Mouse (Mus musculus): ENCODE measurements around the gene Synpo2. TPM values are rescaled to one million over a fixed set of nuclear protein-coding genes. Genes with fewer than 3 reads are reported as not detected.

Gene Synpo2
- total and polyA plus RNA-seq, 3 experiments: 0.22 TPM; not detected in 2

DNA sequence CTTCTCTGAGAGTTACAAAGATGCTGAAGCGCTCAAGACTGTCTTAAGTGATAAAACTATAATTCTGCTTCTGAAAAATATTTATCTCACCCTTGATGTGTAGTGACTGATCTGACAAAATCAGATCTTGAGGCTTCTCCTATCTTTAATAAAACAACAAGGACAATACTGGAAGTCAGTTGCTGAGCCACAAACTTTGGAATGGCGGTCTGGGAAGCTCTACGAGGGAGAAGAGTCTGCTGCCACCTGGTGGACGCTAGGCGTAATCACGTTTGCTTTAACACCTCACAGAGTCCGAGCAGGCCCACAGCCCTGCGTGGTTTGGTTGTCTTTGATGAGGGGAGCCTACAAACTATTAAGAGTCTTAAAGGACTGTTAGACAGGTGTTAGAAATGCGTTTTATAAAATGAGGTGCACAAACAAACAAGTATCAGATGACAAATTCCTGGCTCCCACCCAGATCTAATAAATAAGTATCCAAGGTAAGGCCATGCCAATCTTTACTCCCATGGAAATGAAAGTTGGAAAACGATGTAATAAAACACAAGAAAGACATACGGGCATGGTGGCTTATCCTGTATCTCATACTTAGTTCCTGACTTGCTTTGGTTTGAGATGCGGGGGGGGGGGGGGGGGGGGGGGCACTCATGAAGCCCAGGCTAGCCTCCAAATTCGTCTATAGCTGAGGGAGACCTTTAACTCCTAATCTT, 132.6 kb downstream of the Synpo2 start:
- DNase-seq (ENCODE audit: low spot score): peak; percentile 17
- H3K9me3 ChIP-seq (replicated peaks): no peaks in the 10 kb centered on the region
- H3K4me3 ChIP-seq (ENCODE audit: low read depth, low read length): no peak overlapping the region
- ATAC-seq (ENCODE audit: extremely low read depth, insufficient number of reproducible peaks, low FRiP score, poor library complexity, severe bottlenecking): peak; percentile 84
- H3K4me1 ChIP-seq (ENCODE audit: insufficient read depth, low read depth, low read length): no peaks in the 10 kb centered on the region
- no peak for TF ChIP-seq TAL1 (conservative IDR thresholded peaks at IDR 0.05; ENCODE audit: low read depth, low read length)
- TF ChIP-seq CTCF (IDR thresholded peaks at IDR 0.05; ENCODE audit: low read depth, low read length): peak; percentile 77
- TF ChIP-seq POLR2AphosphoS5 (IDR thresholded peaks at IDR 0.05; ENCODE audit: insufficient replicate concordance, low read depth, low read length): no peak
- TF ChIP-seq GATA2 (IDR thresholded peaks at IDR 0.05; ENCODE audit: borderline replicate concordance, low read depth, low read length): no peak
- no peak for TF ChIP-seq GATA1 (IDR thresholded peaks at IDR 0.05; ENCODE audit: borderline replicate concordance, low read length)
- no peaks in the 10 kb centered on the region for H3K36me3 ChIP-seq (replicated peaks)
- H3K27me3 ChIP-seq (ENCODE audit: insufficient read depth, low read length): peaks cover 3% of the 10 kb centered on the region; the same call in 1 of the 2 replicates

DNA sequence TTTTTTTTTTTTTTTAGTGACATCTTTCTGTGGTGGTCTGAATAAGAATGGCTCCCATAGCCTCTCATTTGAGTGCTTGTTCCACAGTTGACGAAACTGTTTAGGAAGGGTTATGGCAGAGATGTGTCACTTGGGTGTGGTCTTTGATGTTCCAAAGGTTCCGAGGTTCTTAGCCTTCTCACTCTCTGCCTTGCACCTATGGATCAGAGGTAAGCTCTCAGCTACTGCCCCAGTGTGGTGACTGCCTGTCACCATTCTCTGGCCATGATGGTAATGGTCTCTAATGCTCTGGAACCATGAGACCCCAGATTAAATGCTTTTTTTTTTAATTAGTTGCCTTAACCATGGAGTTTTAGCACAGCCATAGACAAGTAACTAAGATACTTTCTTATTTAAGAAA, 134.2 kb downstream of the Synpo2 start:
- DNase-seq (ENCODE audit: low spot score) (no peak), ATAC-seq (ENCODE audit: extremely low read depth, insufficient number of reproducible peaks, low FRiP score, poor library complexity, severe bottlenecking) (no peak)
- peaks cover 3% of the 10 kb centered on the region; the same call in 1 of the 2 replicates for H3K27me3 ChIP-seq (ENCODE audit: insufficient read depth, low read length)
- H3K4me1 ChIP-seq (ENCODE audit: insufficient read depth, low read depth, low read length): no peaks in the 10 kb centered on the region
- H3K4me3 ChIP-seq (ENCODE audit: low read depth, low read length): no peak overlapping the region
- H3K36me3 ChIP-seq (replicated peaks): no peaks in the 10 kb centered on the region
- TF ChIP-seq GATA2 (IDR thresholded peaks at IDR 0.05; ENCODE audit: borderline replicate concordance, low read depth, low read length) (no peak), TAL1 (conservative IDR thresholded peaks at IDR 0.05; ENCODE audit: low read depth, low read length) (no peak), CTCF (IDR thresholded peaks at IDR 0.05; ENCODE audit: low read depth, low read length) (no peak), GATA1 (IDR thresholded peaks at IDR 0.05; ENCODE audit: borderline replicate concordance, low read length) (no peak)
- H3K9me3 ChIP-seq (replicated peaks): no peaks in the 10 kb centered on the region

DNA sequence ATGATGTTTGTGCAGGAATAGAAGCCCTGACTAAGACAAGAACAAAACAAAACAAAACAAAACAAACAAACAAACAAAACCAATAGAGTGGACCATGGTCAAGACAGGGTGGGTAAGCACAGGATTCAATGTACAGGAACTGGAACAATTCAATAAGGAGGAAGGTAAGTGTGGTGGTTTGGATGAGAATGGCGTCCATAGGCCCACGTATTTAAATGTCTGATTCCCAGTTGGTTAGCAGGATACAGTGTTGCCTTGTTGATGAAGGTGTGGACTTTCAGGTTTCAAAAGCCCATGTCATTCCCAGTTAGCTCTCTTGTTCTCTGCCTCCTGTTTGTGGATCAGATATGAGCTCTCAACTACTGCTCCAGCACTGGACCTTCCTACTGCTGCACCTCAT, 140.8 kb downstream of the Synpo2 start:
- Histone ChIP-seq H3K36me3 (replicated peaks) (no peaks in the 10 kb centered on the region), H3K4me1 (ENCODE audit: insufficient read depth, low read depth, low read length) (no peaks in the 10 kb centered on the region), H3K27me3 (ENCODE audit: insufficient read depth, low read length) (no peaks in the 10 kb centered on the region), H3K9me3 (replicated peaks) (no peaks in the 10 kb centered on the region), H3K4me3 (ENCODE audit: low read depth, low read length) (no peak overlapping the region)
- ATAC-seq (ENCODE audit: extremely low read depth, insufficient number of reproducible peaks, low FRiP score, poor library complexity, severe bottlenecking) (no peak), DNase-seq (ENCODE audit: low spot score) (no peak)
- TF ChIP-seq GATA1 (IDR thresholded peaks at IDR 0.05; ENCODE audit: borderline replicate concordance, low read length): no peak
- TF ChIP-seq CTCF (IDR thresholded peaks at IDR 0.05; ENCODE audit: low read depth, low read length): no peak
- no peak for TF ChIP-seq GATA2 (IDR thresholded peaks at IDR 0.05; ENCODE audit: borderline replicate concordance, low read depth, low read length)
- TF ChIP-seq POLR2AphosphoS5 (IDR thresholded peaks at IDR 0.05; ENCODE audit: insufficient replicate concordance, low read depth, low read length): no peak
- TF ChIP-seq TAL1 (conservative IDR thresholded peaks at IDR 0.05; ENCODE audit: low read depth, low read length): no peak

DNA sequence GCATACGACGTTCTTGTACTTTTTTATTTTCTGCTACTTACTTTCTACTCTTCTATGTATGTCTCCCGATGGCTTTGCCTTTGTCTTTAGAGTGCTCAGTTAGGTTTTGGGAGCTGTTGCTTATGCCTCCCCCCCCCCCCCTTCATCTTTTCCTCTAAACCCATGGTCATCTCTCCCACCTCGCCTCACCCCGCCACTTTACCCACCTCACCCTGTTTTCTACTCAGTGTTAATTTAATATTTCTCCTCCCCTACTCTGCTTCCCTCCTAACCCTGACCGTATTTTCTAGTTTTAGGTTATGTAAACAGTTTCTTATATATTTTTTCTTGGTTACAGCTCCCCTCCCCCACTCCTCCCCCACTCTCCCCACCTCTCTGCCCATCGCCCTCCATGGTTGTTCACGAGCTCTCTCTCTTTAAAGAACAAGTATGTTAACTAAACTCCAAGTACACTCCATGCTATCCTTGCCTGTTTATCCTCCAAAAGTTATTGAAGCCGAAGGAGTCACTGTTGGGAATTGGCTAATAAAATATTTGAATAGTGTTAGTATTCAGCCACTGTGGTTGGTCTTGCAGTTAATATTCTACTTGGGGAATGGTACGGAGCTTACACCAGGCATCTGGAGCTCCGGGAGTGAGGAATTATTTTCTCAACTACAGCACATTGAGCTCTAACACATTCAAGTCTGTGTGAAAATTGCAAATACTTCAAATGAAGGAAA, 142.1 kb downstream of the Synpo2 start:
- no peaks in the 10 kb centered on the region for H3K27me3 ChIP-seq (ENCODE audit: insufficient read depth, low read length)
- no peak for ATAC-seq (ENCODE audit: extremely low read depth, insufficient number of reproducible peaks, low FRiP score, poor library complexity, severe bottlenecking)
- TF ChIP-seq CTCF (IDR thresholded peaks at IDR 0.05; ENCODE audit: low read depth, low read length) (no peak), GATA1 (IDR thresholded peaks at IDR 0.05; ENCODE audit: borderline replicate concordance, low read length) (no peak), TAL1 (conservative IDR thresholded peaks at IDR 0.05; ENCODE audit: low read depth, low read length) (no peak), POLR2AphosphoS5 (IDR thresholded peaks at IDR 0.05; ENCODE audit: insufficient replicate concordance, low read depth, low read length) (no peak)
- no peaks in the 10 kb centered on the region for H3K36me3 ChIP-seq (replicated peaks)
- no peak overlapping the region for H3K4me3 ChIP-seq (ENCODE audit: low read depth, low read length)
- no peak for DNase-seq (ENCODE audit: low spot score)
- no peaks in the 10 kb centered on the region for H3K4me1 ChIP-seq (ENCODE audit: insufficient read depth, low read depth, low read length)
- no peaks in the 10 kb centered on the region for H3K9me3 ChIP-seq (replicated peaks)

DNA sequence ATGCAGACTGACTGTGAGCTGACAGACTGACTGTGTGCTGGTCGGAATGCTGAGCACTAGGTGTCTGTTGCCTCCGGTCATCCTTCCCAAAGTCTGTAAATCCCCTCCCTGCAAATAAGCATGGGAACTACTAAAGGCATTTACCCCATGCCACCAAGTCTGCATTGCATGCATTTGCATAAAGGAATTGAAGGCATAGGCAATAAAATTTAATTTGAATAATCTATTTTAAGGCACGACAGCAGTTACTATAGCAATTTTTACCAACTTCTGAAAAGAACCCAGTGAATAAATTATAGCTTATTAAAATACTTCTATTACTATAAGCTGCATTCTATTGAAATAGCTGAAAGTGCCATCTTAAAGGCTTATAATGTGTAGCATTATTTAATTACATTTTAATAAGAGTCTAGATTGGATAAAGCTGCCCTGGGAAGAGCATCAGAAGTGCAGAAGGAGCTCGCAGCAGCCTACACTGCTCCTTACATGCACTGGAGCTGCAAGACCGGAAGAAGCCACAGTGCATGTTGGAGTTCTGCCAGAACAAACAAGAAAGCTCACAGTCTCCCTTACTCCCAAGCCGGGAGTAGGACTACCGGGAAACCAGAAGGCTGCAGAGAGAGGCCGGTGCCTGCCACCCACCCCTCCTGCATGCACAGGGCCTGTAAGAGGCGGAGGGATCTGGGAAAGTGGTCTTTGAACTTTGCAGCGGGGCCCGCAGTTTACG, 142.9 kb downstream of the Synpo2 start:
- H3K9me3 ChIP-seq (replicated peaks): no peaks in the 10 kb centered on the region
- no peak overlapping the region for H3K4me3 ChIP-seq (ENCODE audit: low read depth, low read length)
- DNase-seq (ENCODE audit: low spot score) (no peak), ATAC-seq (ENCODE audit: extremely low read depth, insufficient number of reproducible peaks, low FRiP score, poor library complexity, severe bottlenecking) (no peak)
- H3K36me3 ChIP-seq (replicated peaks): no peaks in the 10 kb centered on the region
- H3K27me3 ChIP-seq (ENCODE audit: insufficient read depth, low read length): no peaks in the 10 kb centered on the region
- TF ChIP-seq POLR2AphosphoS5 (IDR thresholded peaks at IDR 0.05; ENCODE audit: insufficient replicate concordance, low read depth, low read length) (no peak), GATA1 (IDR thresholded peaks at IDR 0.05; ENCODE audit: borderline replicate concordance, low read length) (no peak), TAL1 (conservative IDR thresholded peaks at IDR 0.05; ENCODE audit: low read depth, low read length) (no peak), CTCF (IDR thresholded peaks at IDR 0.05; ENCODE audit: low read depth, low read length) (no peak), GATA2 (IDR thresholded peaks at IDR 0.05; ENCODE audit: borderline replicate concordance, low read depth, low read length) (no peak)
- H3K4me1 ChIP-seq (ENCODE audit: insufficient read depth, low read depth, low read length): no peaks in the 10 kb centered on the region

DNA sequence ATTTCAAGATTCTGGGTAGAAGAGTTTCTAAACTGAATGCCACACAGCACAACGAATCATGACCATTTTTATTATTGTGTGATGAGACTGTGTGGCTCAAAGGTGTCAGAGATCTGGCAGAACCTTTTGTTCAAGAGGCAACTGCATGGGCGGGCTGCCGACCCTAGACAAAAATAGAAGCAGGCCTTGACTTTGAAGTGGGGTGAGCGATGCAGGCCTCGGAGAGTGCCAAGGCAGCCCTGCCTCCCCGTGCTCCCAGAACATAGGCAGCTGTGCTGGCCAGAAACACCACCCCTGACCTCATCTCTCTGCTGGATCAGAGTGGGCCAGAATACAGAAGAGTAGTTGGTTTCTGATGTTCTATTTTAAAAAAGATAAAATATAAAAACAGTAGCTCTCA, 143.5 kb downstream of the Synpo2 start:
- TF ChIP-seq GATA1 (IDR thresholded peaks at IDR 0.05; ENCODE audit: borderline replicate concordance, low read length) (no peak), POLR2AphosphoS5 (IDR thresholded peaks at IDR 0.05; ENCODE audit: insufficient replicate concordance, low read depth, low read length) (no peak), GATA2 (IDR thresholded peaks at IDR 0.05; ENCODE audit: borderline replicate concordance, low read depth, low read length) (no peak), CTCF (IDR thresholded peaks at IDR 0.05; ENCODE audit: low read depth, low read length) (no peak), TAL1 (conservative IDR thresholded peaks at IDR 0.05; ENCODE audit: low read depth, low read length) (no peak)
- H3K27me3 ChIP-seq (ENCODE audit: insufficient read depth, low read length): no peaks in the 10 kb centered on the region
- H3K4me1 ChIP-seq (ENCODE audit: insufficient read depth, low read depth, low read length): no peaks in the 10 kb centered on the region
- no peaks in the 10 kb centered on the region for H3K9me3 ChIP-seq (replicated peaks)
- H3K4me3 ChIP-seq (ENCODE audit: low read depth, low read length): no peak overlapping the region
- ATAC-seq (ENCODE audit: extremely low read depth, insufficient number of reproducible peaks, low FRiP score, poor library complexity, severe bottlenecking) (no peak), DNase-seq (ENCODE audit: low spot score) (no peak)
- no peaks in the 10 kb centered on the region for H3K36me3 ChIP-seq (replicated peaks)

Measured in G1E (cell line).